Mouse (Mus musculus) G1E (cell line): ENCODE measurements around the gene Rfwd3.

Experiments used
- CTCF ChIP-seq: IDR thresholded peaks from 2 replicates; pipeline ENCODE4 v1.5.1; 2012; ENCODE audit warnings: low read depth, low read length, inconsistent platforms, mixed read lengths
- GATA1 ChIP-seq: IDR thresholded peaks from 2 replicates; pipeline ENCODE4 v1.6.1; 2012; ENCODE audit warnings: borderline replicate concordance, low read length, inconsistent platforms, mixed read lengths

DNA sequence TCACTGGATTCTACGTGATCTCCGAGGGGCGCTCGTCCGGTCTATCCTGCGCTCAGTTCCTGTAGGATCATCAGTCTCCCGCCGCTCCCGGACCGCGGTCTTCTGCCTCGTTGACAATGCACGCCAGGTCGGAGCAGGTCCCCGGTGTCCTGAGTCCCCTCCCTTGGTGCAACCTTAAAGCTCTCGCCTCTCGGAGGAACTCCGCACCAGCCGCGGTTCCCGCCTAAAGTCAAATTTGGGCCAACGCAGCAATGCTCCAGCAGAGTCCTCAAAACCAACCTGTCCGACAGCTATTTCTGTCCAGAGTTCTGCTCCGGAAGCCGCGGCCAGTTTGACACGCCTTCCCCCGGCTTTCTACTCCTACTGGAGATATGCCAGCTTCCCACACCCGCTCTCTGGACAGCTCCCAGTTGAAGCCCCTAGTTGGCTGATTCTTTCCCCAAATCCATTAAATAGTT lies 37.9 kb upstream of the Rfwd3 start, which contains the start of gene Mlkl:
- TF ChIP-seq CTCF (no peak), GATA1 (no peak)
